Mouse (Mus musculus): Measurements from ENCODE around the gene Slc25a31. TPM values are rescaled to one million over a fixed set of nuclear protein-coding genes. Genes with fewer than 3 reads are reported as not detected.
A peak's percentile ranks its signal among the peaks of the same experiment; 100 is the strongest.

Gene Slc25a31
- polyA plus RNA-seq, 1 experiment: not detected

DNA sequence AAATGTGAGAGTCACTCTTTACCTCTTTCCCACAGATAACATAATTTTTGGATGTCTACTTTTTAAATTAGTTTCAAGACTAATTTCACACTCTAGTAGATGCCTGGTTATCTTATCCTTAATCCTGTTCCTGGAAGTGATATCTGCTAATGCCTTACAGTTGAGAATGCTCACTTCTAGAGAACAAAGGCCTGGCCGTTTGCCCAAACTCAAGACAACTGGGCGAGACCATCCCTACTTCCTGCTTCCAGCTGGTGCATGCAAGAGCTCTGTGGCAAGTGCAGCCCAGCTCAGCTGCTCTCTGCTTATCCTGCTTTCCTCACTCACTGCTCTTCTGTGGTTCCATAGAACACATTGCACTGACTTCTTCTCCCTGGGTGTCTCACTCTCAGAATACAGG, 14.2 kb upstream of the Slc25a31 start:
- TF ChIP-seq CTCF (IDR thresholded peaks at IDR 0.05; ENCODE audit: control insufficient read depth, insufficient read depth, low read length) (no peak), POLR2A (IDR thresholded peaks at IDR 0.05; ENCODE audit: borderline replicate concordance, control insufficient read depth, low read depth, low read length) (no peak)

DNA sequence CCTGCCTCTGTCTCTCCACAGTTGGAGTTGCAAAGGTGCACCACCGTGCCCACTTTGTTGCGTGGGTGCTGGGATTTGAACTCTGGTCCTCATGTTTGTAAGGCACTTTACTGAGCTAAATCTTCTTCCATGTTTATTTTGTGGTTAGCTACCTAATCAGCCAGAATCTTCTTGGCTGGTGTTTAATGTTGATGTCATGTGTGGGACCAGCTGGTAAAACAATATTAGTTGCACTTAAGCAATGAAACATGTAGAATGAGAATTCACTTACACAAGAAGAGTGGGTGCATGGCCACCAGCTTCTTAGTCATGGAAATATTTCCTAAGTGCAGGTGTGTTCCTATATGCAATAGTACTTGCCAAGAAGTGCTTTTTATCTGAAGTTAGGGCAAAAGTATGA, 13.5 kb upstream of the Slc25a31 start:
- Histone ChIP-seq H3K27ac (ENCODE audit: control insufficient read depth, insufficient read depth, low read depth, low read length, poor library complexity) (no peak overlapping the region), H3K4me1 (ENCODE audit: control insufficient read depth, insufficient read depth, low read length) (peaks cover 2% of the 10 kb centered on the region), H3K4me3 (replicated peaks; ENCODE audit: control insufficient read depth, low read depth, low read length) (no peak overlapping the region)
- TF ChIP-seq POLR2A (IDR thresholded peaks at IDR 0.05; ENCODE audit: borderline replicate concordance, control insufficient read depth, low read depth, low read length): no peak
- WGBS: 95% methylated on average over 2 of the region's 2 CpGs

More for the DNA sequence above, 14.2 kb upstream of the Slc25a31 start:
- Histone ChIP-seq H3K4me3 (replicated peaks; ENCODE audit: control insufficient read depth, low read depth, low read length) (no peak overlapping the region), H3K27ac (ENCODE audit: control insufficient read depth, insufficient read depth, low read depth, low read length, poor library complexity) (no peak overlapping the region), H3K4me1 (ENCODE audit: control insufficient read depth, insufficient read depth, low read length) (peaks cover 2% of the 10 kb centered on the region)
- WGBS: 5% methylated on average over 2 of the region's 2 CpGs

DNA sequence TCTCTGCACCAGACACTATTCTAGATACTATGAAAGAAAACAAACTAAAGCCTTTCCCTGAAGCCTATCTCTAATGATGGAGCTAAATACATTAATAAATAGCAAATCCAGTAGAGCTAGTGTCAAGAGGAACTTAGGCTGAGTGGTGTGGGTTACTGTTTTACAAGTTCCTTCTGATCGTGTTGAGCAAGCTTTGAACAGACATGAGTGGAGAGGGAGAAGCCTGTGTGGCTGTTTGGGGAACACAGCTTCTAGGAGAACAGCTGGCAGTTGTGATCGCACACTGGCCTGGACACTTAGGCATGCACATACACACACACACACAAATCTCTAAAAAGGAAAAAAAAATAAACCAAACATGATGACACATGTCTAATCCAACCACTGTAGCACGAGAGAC, 9.8 kb upstream of the Slc25a31 start:
- WGBS: 35% methylated on average over 3 of the region's 3 CpGs
- TF ChIP-seq POLR2A (IDR thresholded peaks at IDR 0.05; ENCODE audit: borderline replicate concordance, control insufficient read depth, low read depth, low read length): no peak
- TF ChIP-seq CTCF (IDR thresholded peaks at IDR 0.05; ENCODE audit: control insufficient read depth, insufficient read depth, low read length): no peak
- H3K27ac ChIP-seq (ENCODE audit: control insufficient read depth, insufficient read depth, low read depth, low read length, poor library complexity): no peak overlapping the region
- H3K4me1 ChIP-seq (ENCODE audit: control insufficient read depth, insufficient read depth, low read length): peaks cover 2% of the 10 kb centered on the region
- H3K4me3 ChIP-seq (replicated peaks; ENCODE audit: control insufficient read depth, low read depth, low read length): no peak overlapping the region

DNA sequence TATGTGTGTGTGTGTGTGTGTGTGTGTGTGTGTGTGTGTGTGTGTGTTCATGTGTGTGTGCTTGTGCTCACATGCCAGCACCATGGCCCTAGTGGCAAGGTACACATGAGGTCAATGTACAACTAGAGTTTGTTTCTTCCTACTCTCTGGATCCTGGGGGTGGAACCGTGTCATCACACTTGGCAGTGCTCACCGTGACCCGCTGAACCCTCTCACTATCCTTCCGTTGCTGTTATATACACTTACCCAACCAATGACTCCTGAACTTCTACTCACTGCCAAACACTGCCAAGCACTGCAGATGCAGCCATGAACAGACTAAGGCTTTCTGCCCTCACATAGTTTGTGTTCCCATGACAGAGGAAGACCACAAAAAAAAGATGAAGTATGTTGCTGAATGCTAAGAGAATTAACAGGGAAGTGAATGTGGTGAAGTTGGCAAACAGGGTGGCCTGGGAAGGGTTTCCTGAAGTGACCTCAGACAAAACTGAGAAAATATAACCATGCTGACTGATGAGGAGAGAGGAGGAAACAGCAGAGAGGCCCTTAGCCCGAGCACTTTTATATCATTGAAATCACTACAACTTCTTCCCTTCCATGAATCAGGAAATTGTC, 3.7 kb upstream of the Slc25a31 start:
- TF ChIP-seq CTCF (IDR thresholded peaks at IDR 0.05; ENCODE audit: control insufficient read depth, insufficient read depth, low read length): no peak
- TF ChIP-seq POLR2A (IDR thresholded peaks at IDR 0.05; ENCODE audit: borderline replicate concordance, control insufficient read depth, low read depth, low read length): no peak
- Histone ChIP-seq H3K4me3 (replicated peaks; ENCODE audit: control insufficient read depth, low read depth, low read length) (no peak overlapping the region), H3K4me1 (ENCODE audit: control insufficient read depth, insufficient read depth, low read length) (peaks cover 4% of the 10 kb centered on the region), H3K27ac (ENCODE audit: control insufficient read depth, insufficient read depth, low read depth, low read length, poor library complexity) (peak overlapping the region; percentile 33; the same call in 1 of the 2 replicates)
- WGBS: 22% methylated on average over 5 of the region's 5 CpGs

GRCm38 (mm10) chr3:40716056-40716455, 7.4 kb downstream of the Slc25a31 start:
- Histone ChIP-seq H3K4me3 (replicated peaks; ENCODE audit: control insufficient read depth, low read depth, low read length) (no peak overlapping the region), H3K4me1 (ENCODE audit: control insufficient read depth, insufficient read depth, low read length) (no peaks in the 10 kb centered on the region), H3K27ac (ENCODE audit: control insufficient read depth, insufficient read depth, low read depth, low read length, poor library complexity) (no peak overlapping the region)
- TF ChIP-seq CTCF (IDR thresholded peaks at IDR 0.05; ENCODE audit: control insufficient read depth, insufficient read depth, low read length) (no peak), POLR2A (IDR thresholded peaks at IDR 0.05; ENCODE audit: borderline replicate concordance, control insufficient read depth, low read depth, low read length) (no peak)
- WGBS: 50% methylated on average over 1 of the region's 1 CpGs

DNA sequence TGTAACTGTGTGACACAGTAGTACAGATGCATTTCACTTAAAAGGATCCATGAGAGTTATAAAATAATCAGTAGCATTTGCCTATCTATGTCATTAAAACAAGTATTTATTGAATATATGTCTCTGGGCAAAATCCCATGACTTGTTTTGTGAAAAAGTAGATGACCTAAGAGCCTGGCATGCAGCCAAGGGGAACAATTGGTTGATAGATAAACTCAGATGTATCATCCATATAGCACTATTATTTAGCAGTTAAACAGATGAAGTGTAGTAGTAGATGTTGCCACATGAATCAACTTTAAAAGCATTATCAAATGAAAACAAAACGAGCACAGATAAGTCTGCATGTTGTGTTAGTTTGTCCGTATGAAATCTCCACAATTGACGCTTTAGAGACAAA, 10.4 kb downstream of the Slc25a31 start:
- no peak for TF ChIP-seq POLR2A (IDR thresholded peaks at IDR 0.05; ENCODE audit: borderline replicate concordance, control insufficient read depth, low read depth, low read length)
- no peak for TF ChIP-seq CTCF (IDR thresholded peaks at IDR 0.05; ENCODE audit: control insufficient read depth, insufficient read depth, low read length)
- WGBS: 73% methylated on average over 3 of the region's 3 CpGs
- no peaks in the 10 kb centered on the region for H3K4me1 ChIP-seq (ENCODE audit: control insufficient read depth, insufficient read depth, low read length)
- H3K4me3 ChIP-seq (replicated peaks; ENCODE audit: control insufficient read depth, low read depth, low read length): no peak overlapping the region
- no peak overlapping the region for H3K27ac ChIP-seq (ENCODE audit: control insufficient read depth, insufficient read depth, low read depth, low read length, poor library complexity)

DNA sequence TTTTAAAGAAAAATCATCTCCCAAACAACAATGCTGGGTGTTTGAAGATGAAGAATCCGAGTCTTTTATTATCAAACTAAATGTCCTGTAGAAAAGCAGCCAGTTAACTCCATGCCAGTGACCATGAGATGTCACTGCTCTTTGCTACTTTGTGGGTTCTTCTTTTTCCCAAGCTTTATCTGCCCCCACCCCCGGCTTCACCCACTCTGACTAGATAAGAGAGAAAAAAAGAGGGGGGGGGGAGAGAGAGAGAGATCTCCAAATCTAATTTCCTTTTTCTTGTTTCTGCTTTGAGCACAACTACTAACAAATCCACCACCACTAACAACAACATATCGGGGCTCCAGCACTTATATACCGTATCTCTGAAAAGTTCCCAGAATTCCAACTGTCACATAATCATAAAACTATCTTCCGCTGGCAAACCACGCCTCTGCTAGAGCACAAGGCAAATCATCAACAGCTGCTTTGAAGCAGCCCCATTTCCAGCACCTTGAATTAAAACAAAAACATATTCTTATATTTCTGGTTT, 29.8 kb downstream of the Slc25a31 start:
- H3K4me1 ChIP-seq (ENCODE audit: control insufficient read depth, insufficient read depth, low read length): no peaks in the 10 kb centered on the region
- H3K4me3 ChIP-seq (replicated peaks; ENCODE audit: control insufficient read depth, low read depth, low read length): no peak overlapping the region
- WGBS: 67% methylated on average over 6 of the region's 6 CpGs
- no peak for TF ChIP-seq CTCF (IDR thresholded peaks at IDR 0.05; ENCODE audit: control insufficient read depth, insufficient read depth, low read length)
- no peak for TF ChIP-seq POLR2A (IDR thresholded peaks at IDR 0.05; ENCODE audit: borderline replicate concordance, control insufficient read depth, low read depth, low read length)
- H3K27ac ChIP-seq (ENCODE audit: control insufficient read depth, insufficient read depth, low read depth, low read length, poor library complexity): no peak overlapping the region

- peak within 1 kb of the TSS; percentile 95 for H3K27ac ChIP-seq (ENCODE audit: control insufficient read depth, insufficient read depth, low read depth, low read length, poor library complexity)
- H3K4me1 ChIP-seq (ENCODE audit: control insufficient read depth, insufficient read depth, low read length): peaks cover 1% of the 10 kb centered on the region
- WGBS: 26% methylated on average over 16 of the region's 16 CpGs
- peak within 1 kb of the TSS; percentile 98 for H3K4me3 ChIP-seq (replicated peaks; ENCODE audit: control insufficient read depth, low read depth, low read length)
- no peak for TF ChIP-seq CTCF (IDR thresholded peaks at IDR 0.05; ENCODE audit: control insufficient read depth, insufficient read depth, low read length)
- no peak for TF ChIP-seq POLR2A (IDR thresholded peaks at IDR 0.05; ENCODE audit: borderline replicate concordance, control insufficient read depth, low read depth, low read length)
Measured at GRCm38 (mm10) chr3:40744024-40744835, 35.6 kb downstream of the Slc25a31 start, which contains the start of gene Hspa4l. Hspa4l (plus strand) TSS chr3:40744495.
